In genomic region chr17:88113015-88113882, GRCm38 (mm10) we compare ENCODE assay signal across 14 mouse cellular contexts. TPM values are rescaled to one million over a fixed set of nuclear protein-coding genes. Genes with fewer than 3 reads are reported as not detected.
DNase-seq lines count a peak whose midpoint lies in the region; ATAC-seq and TF ChIP-seq lines count a peak whose summit lies in the region.
"Had no signal": no experiment of that assay in that cellular context is flagged by ENCODE, and none has a peak within 500 bp of the region (broad histone marks: within the 10 kb centered on the region; RNA-seq: fewer than 3 reads in every experiment).

No protein-coding gene starts in this region.

- no peaks in the 10 kb centered on the region for H3K27me3 ChIP-seq in forebrain, embryonic 12.5 days
- H3K27me3 ChIP-seq in forebrain, embryonic 14.5 days (replicated peaks; ENCODE audit: control insufficient read depth, insufficient read depth, low read length): no peaks in the 10 kb centered on the region
- H3K27me3 ChIP-seq: embryonic facial prominence, embryonic 15.5 days; intestine, embryonic 15.5 days had no signal

- TF ChIP-seq CTCF in layer of hippocampus, adult 2 months (conservative IDR thresholded peaks at IDR 0.05): 0 out of 2 replicates have a peak, but pooled peaks have one; percentile 7
- no peak for TF ChIP-seq CTCF in bone marrow, adult 2 months (IDR thresholded peaks at IDR 0.05; ENCODE audit: control insufficient read depth, insufficient read depth, low read length)

- no peak overlapping the region for H3K27ac ChIP-seq in layer of hippocampus, adult 2 months
- H3K27ac ChIP-seq in bone marrow, adult 2 months (ENCODE audit: control insufficient read depth, insufficient read depth, low read depth, low read length, poor library complexity): peak overlapping the region; percentile 66
- H3K27ac ChIP-seq in forebrain, embryonic 12.5 days: no peak overlapping the region
- H3K27ac ChIP-seq in forebrain, embryonic 14.5 days (ENCODE audit: low read depth, low read length): no peak overlapping the region
- H3K27ac ChIP-seq: embryonic facial prominence, embryonic 15.5 days; intestine, embryonic 15.5 days; liver, embryonic 14.5 days had no signal

- no peak overlapping the region for H3K4me3 ChIP-seq in layer of hippocampus, adult 2 months
- H3K4me3 ChIP-seq in bone marrow, adult 2 months (replicated peaks; ENCODE audit: control insufficient read depth, low read depth, low read length): no peak overlapping the region
- H3K4me3 ChIP-seq in forebrain, embryonic 12.5 days (replicated peaks): no peak overlapping the region
- H3K4me3 ChIP-seq in forebrain, embryonic 14.5 days (ENCODE audit: low read depth, low read length): no peak overlapping the region
- H3K4me3 ChIP-seq: embryonic facial prominence, embryonic 15.5 days; intestine, embryonic 15.5 days had no signal

- H3K36me3 ChIP-seq in forebrain, embryonic 12.5 days (replicated peaks): no peaks in the 10 kb centered on the region
- H3K36me3 ChIP-seq in forebrain, embryonic 14.5 days (ENCODE audit: control insufficient read depth, insufficient read depth, low read length): no peaks in the 10 kb centered on the region
- H3K36me3 ChIP-seq: embryonic facial prominence, embryonic 15.5 days; intestine, embryonic 15.5 days had no signal

- peak; percentile 69 for ATAC-seq in megakaryocyte-erythroid progenitor cell, adult 5-6 weeks (replicated peaks; ENCODE audit: low FRiP score, low TSS enrichment, poor library complexity, severe bottlenecking)
- no peak for ATAC-seq in forebrain, embryonic 12.5 days (ENCODE audit: low FRiP score)
- no peak for ATAC-seq in forebrain, embryonic 14.5 days
- ATAC-seq: intestine, embryonic 15.5 days; midbrain, embryonic 16.5 days had no signal

- H3K4me2 ChIP-seq in forebrain, embryonic 12.5 days: no peak overlapping the region
- no peak overlapping the region for H3K4me2 ChIP-seq in forebrain, embryonic 14.5 days (ENCODE audit: low read length)
- H3K4me2 ChIP-seq: embryonic facial prominence, embryonic 15.5 days; intestine, embryonic 15.5 days had no signal

- no peaks in the 10 kb centered on the region for H3K9me3 ChIP-seq in forebrain, embryonic 12.5 days
- no peaks in the 10 kb centered on the region for H3K9me3 ChIP-seq in forebrain, embryonic 14.5 days (replicated peaks; ENCODE audit: control insufficient read depth, low read length)
- H3K9me3 ChIP-seq: embryonic facial prominence, embryonic 15.5 days; intestine, embryonic 15.5 days had no signal

- no peak for TF ChIP-seq POLR2A in bone marrow, adult 2 months (IDR thresholded peaks at IDR 0.05; ENCODE audit: borderline replicate concordance, control insufficient read depth, low read depth, low read length)

- no peaks in the 10 kb centered on the region; the same call in 1 of the 2 replicates for H3K4me1 ChIP-seq in bone marrow, adult 2 months (ENCODE audit: control insufficient read depth, insufficient read depth, low read length)
- H3K4me1 ChIP-seq in forebrain, embryonic 12.5 days: no peaks in the 10 kb centered on the region
- no peaks in the 10 kb centered on the region for H3K4me1 ChIP-seq in forebrain, embryonic 14.5 days (ENCODE audit: control insufficient read depth, insufficient read depth, low read length)
- H3K4me1 ChIP-seq: intestine, embryonic 15.5 days had no signal

- WGBS in bone marrow, adult 2 months: 20% methylated on average over 12 of the region's 12 CpGs
- WGBS in forebrain, embryonic 12.5 days: 90% methylated on average over 12 of the region's 12 CpGs
- 86% methylated on average over 12 of the region's 12 CpGs for WGBS in forebrain, embryonic 14.5 days

- no peak overlapping the region for H3K9ac ChIP-seq in forebrain, embryonic 12.5 days
- no peak overlapping the region for H3K9ac ChIP-seq in forebrain, embryonic 14.5 days (ENCODE audit: low read length)
- H3K9ac ChIP-seq: embryonic facial prominence, embryonic 15.5 days; intestine, embryonic 15.5 days; liver, embryonic 14.5 days had no signal

- no peak for DNase-seq in layer of hippocampus, adult 2 months (ENCODE audit: low spot score in 2 of 2)
- DNase-seq in layer of hippocampus, adult 8-10 months (ENCODE audit: low spot score in 2 of 2): no peak
- peak; percentile 85 to 88 for DNase-seq in B cell, adult 2 months
- no peak for DNase-seq in layer of hippocampus, postnatal 36 days
- DNase-seq in forebrain, embryonic 14.5 days (ENCODE audit: low spot score): no peak
- DNase-seq: cerebellum, adult 9-11 months; gastrocnemius, postnatal 36 days had no signal

RNA-seq across cellular contexts. Expression of gene Fbxo11, which starts 48.2 kb away (rescaled TPM):
- total RNA-seq in layer of hippocampus, adult 2 months (2021): 100 to 1,000 TPM; 119 to 121 TPM
- total RNA-seq in layer of hippocampus, adult 8-10 months (2022): 100 to 1,000 TPM; 109 to 125 (median 118) TPM
- polyA plus RNA-seq in bone marrow, adult 2 months (2011; ENCODE audit: insufficient read depth, insufficient read length, low replicate concordance, missing spikeins): 16.4 and 17.2 TPM in 2 replicates
- total RNA-seq in megakaryocyte-erythroid progenitor cell, adult 5-6 weeks (2014; fragmentation: Nextera tagmentation): 16.9 and 21.7 TPM in 2 replicates
- total RNA-seq in megakaryocyte-erythroid progenitor cell, adult 5-6 weeks (2017): 21.2 and 24.3 TPM in 2 replicates
- 32.2 and 39.5 TPM in 2 replicates for polyA plus RNA-seq in forebrain, embryonic 12.5 days (2016; fragmentation: Nextera tagmentation; extraction: Ambion mirVana)
- 100 to 1,000 TPM; 126 to 132 TPM for total RNA-seq in layer of hippocampus, postnatal 36 days (2021)
- polyA plus RNA-seq in forebrain, embryonic 14.5 days (2014; fragmentation: Nextera tagmentation; extraction: Ambion mirVana): 39.6 and 40.8 TPM in 2 replicates

Comparison
In these comparisons a context has a peak if more than half of its experiments do, and no peak if none do; other contexts are left out.
1. DNase-seq: peak in B cell, adult 2 months (2 of 2); none in layer of hippocampus, adult 2 months (0 of 2), layer of hippocampus, adult 8-10 months (0 of 2), layer of hippocampus, postnatal 36 days (0 of 2) and forebrain, embryonic 14.5 days (single experiment).
2. RNA of gene Fbxo11, which starts 48.2 kb away (total RNA-seq): 126 to 132 TPM in layer of hippocampus, postnatal 36 days, 109 to 125 TPM in layer of hippocampus, adult 8-10 months and 119 to 121 TPM in layer of hippocampus, adult 2 months; 16.9 to 24.3 TPM in megakaryocyte-erythroid progenitor cell, adult 5-6 weeks; every median in the first group is over 4 times any median in the second.